Mouse (Mus musculus) spleen, postnatal 10 days (tissue): ENCODE results near the gene Slc22a29.
"Not testable (repeated sequence)": the region's sequence is repeated elsewhere in the genome, so short reads cannot be mapped to it uniquely, and the experiment has no call there.

Experiments used
- DNase-seq, 2 experiments: peaks; one replicate each; pipeline ENCODE4 v3.0.0; 2021 to 2022; ENCODE audit warnings: low spot score in 2 of 2

Gene Slc22a29

GRCm38 (mm10) chr19:8218800-8219199 lies at the start of gene Slc22a29:
Gene Slc22a29, minus strand, starts transcription at chr19:8218900.
- DNase-seq: no peak

GRCm38 (mm10) chr19:8265324-8265723 lies 46.6 kb upstream of the Slc22a29 start:
- DNase-seq: no peak

- no peak for DNase-seq
Observed at GRCm38 (mm10) chr19:8252705-8253037, 34.0 kb upstream of the Slc22a29 start.

GRCm38 (mm10) chr19:8251896-8252704 lies 33.4 kb upstream of the Slc22a29 start:
- DNase-seq: peak in 1 of 2 experiments; percentile 25

GRCm38 (mm10) chr19:8228916-8229315 lies 10.2 kb upstream of the Slc22a29 start:
- no peak for DNase-seq

GRCm38 (mm10) chr19:8148787-8149523 lies 69.7 kb downstream of the Slc22a29 start:
- DNase-seq: no peak

GRCm38 (mm10) chr19:8142716-8143115 lies 76.0 kb downstream of the Slc22a29 start:
- not testable (repeated sequence) for DNase-seq

GRCm38 (mm10) chr19:8134127-8134841 lies 84.4 kb downstream of the Slc22a29 start:
- not testable (repeated sequence) for DNase-seq

GRCm38 (mm10) chr19:8131881-8132280 lies 86.8 kb downstream of the Slc22a29 start, which contains the start of gene Slc22a28:
Gene Slc22a28, minus strand, starts transcription at chr19:8131982.
- not testable (repeated sequence) for DNase-seq
